Mouse (Mus musculus) liver, adult (tissue): ENCODE measurements around the gene Fbxo21.

Source experiments
- GATA4 ChIP-seq: IDR thresholded peaks from 2 replicates; pipeline ENCODE4 v1.6.1; 2014; ENCODE audit warnings: mild to moderate bottlenecking, low read length; ENCODE audit not compliant: insufficient replicate concordance

Gene Fbxo21

GRCm38 (mm10) chr5:118027101-118027697 is 50.7 kb downstream of the Fbxo21 start:
- TF ChIP-seq GATA4: no peak

- TF ChIP-seq GATA4: no peak
These were observed 51.2 kb downstream of the Fbxo21 start, which contains the start of gene Tesc for GRCm38 (mm10) chr5:118027698-118028190. Gene Tesc (plus strand): TSS chr5:118027743.

GRCm38 (mm10) chr5:118028191-118029034 is 51.9 kb downstream of the Fbxo21 start:
- TF ChIP-seq GATA4: no peak

GRCm38 (mm10) chr5:118029035-118029408 is 52.5 kb downstream of the Fbxo21 start:
- no peak for TF ChIP-seq GATA4

- TF ChIP-seq GATA4: no peak
These were observed 52.9 kb downstream of the Fbxo21 start for GRCm38 (mm10) chr5:118029420-118029819.

GRCm38 (mm10) chr5:118030022-118030675 is 53.6 kb downstream of the Fbxo21 start:
- TF ChIP-seq GATA4: no peak

- TF ChIP-seq GATA4: no peak
These were observed 54.5 kb downstream of the Fbxo21 start for GRCm38 (mm10) chr5:118031059-118031458.

- TF ChIP-seq GATA4: no peak
These were observed 55.0 kb downstream of the Fbxo21 start for GRCm38 (mm10) chr5:118031508-118031907.

- no peak for TF ChIP-seq GATA4
These were observed 56.8 kb downstream of the Fbxo21 start for GRCm38 (mm10) chr5:118033328-118033727.

GRCm38 (mm10) chr5:118033740-118034139 is 57.2 kb downstream of the Fbxo21 start:
- no peak for TF ChIP-seq GATA4

GRCm38 (mm10) chr5:118034632-118035031 is 58.1 kb downstream of the Fbxo21 start:
- TF ChIP-seq GATA4: no peak

- no peak for TF ChIP-seq GATA4
These were observed 59.3 kb downstream of the Fbxo21 start for GRCm38 (mm10) chr5:118035786-118036185.

- no peak for TF ChIP-seq GATA4
These were observed 60.6 kb downstream of the Fbxo21 start for GRCm38 (mm10) chr5:118036888-118037797.

- no peak for TF ChIP-seq GATA4
These were observed 61.4 kb downstream of the Fbxo21 start for GRCm38 (mm10) chr5:118037798-118038484.
